Mouse (Mus musculus): ENCODE measurements around the gene Retreg3. TPM values are rescaled to one million over a fixed set of nuclear protein-coding genes. Genes with fewer than 3 reads are reported as not detected.

Retreg3 gene
- polyA plus RNA-seq, 1 experiment from 2014 or later = 28.0 TPM

- Histone ChIP-seq H3K27ac (no peak overlapping the region), H3K4me2 (no peak overlapping the region), H3K9ac (no peak overlapping the region), H3K4me1 (no peaks in the 10 kb centered on the region), H3K9me3 (no peaks in the 10 kb centered on the region), H3K36me3 (peaks cover 3% of the 10 kb centered on the region; the same call in 1 of the 2 replicates), H3K4me3 (no peak overlapping the region), H3K27me3 (no peaks in the 10 kb centered on the region)
- 52% methylated on average over 5 of the region's 5 CpGs for WGBS
- ATAC-seq (ENCODE audit: insufficient number of reproducible peaks, low FRiP score, low TSS enrichment, low read depth) = no peak
These were observed 9.0 kb downstream of the Retreg3 start for GRCm38 (mm10) chr11:101110708-101111107.

DNA sequence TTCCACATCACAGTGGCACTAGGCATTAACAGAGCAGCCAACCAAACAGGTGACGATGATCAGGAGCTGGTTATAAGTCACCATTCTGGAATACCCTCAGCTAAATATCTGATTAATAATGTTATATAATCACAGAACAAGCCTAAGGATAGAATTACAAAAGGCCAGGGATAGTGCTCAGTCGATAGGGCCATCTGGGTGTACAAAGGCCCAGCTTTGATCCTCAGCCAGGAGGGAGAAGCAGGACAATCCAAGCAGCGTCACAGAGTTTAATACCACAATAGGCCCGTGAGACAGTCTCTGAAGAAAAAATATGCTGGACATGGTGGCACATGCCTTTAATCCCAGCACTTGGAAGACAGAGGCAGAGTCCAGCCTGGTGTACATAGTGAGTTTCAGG is 10.3 kb downstream of the Retreg3 start:
- Histone ChIP-seq H3K4me2 (no peak overlapping the region), H3K9ac (no peak overlapping the region), H3K27me3 (no peaks in the 10 kb centered on the region), H3K4me1 (no peaks in the 10 kb centered on the region), H3K27ac (no peak overlapping the region), H3K4me3 (no peak overlapping the region), H3K36me3 (peaks cover 6% of the 10 kb centered on the region), H3K9me3 (no peaks in the 10 kb centered on the region)
- ATAC-seq (ENCODE audit: insufficient number of reproducible peaks, low FRiP score, low TSS enrichment, low read depth) = no peak
- 76% methylated on average over 4 of the region's 4 CpGs for WGBS

DNA sequence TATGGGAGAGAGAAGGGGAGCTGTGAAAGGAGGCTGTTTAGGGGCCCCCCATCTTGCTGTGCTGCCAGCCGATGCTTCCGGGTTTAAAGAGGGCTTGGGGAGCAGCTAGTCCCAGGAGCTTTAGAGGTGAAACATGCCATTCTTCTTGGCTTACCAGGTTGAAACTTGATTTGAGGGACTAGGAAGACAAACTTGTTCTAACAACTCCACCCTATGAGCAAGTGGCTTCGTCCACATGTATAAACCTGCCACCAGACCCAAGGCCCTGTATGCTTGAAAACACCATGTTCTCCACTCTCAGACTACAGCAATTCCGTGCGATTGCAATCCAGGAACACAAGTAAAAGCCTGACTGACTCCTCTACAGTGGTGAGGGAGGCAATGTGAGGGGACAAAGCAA is 16.7 kb downstream of the Retreg3 start:
- Histone ChIP-seq H3K36me3 (peaks cover 59% of the 10 kb centered on the region), H3K27ac (peak overlapping the region; percentile 79), H3K4me3 (no peak overlapping the region), H3K4me2 (no peak overlapping the region), H3K27me3 (no peaks in the 10 kb centered on the region), H3K9me3 (no peaks in the 10 kb centered on the region), H3K4me1 (no peaks in the 10 kb centered on the region), H3K9ac (no peak overlapping the region)
- 77% methylated on average over 5 of the region's 5 CpGs for WGBS
- no peak for ATAC-seq (ENCODE audit: insufficient number of reproducible peaks, low FRiP score, low TSS enrichment, low read depth)

- H3K4me1 ChIP-seq = peaks cover 13% of the 10 kb centered on the region; the same call in 1 of the 2 replicates
- no peak for ATAC-seq (ENCODE audit: insufficient number of reproducible peaks, low FRiP score, low TSS enrichment, low read depth)
- no peaks in the 10 kb centered on the region for H3K27me3 ChIP-seq
- 89% methylated on average over 8 of the region's 8 CpGs for WGBS
- no peaks in the 10 kb centered on the region for H3K9me3 ChIP-seq
- H3K27ac ChIP-seq = no peak overlapping the region
- no peak overlapping the region for H3K4me3 ChIP-seq
- peaks cover 65% of the 10 kb centered on the region for H3K36me3 ChIP-seq
- H3K9ac ChIP-seq = no peak overlapping the region
- no peak overlapping the region for H3K4me2 ChIP-seq
These were observed 21.5 kb downstream of the Retreg3 start for GRCm38 (mm10) chr11:101098231-101098630.

DNA sequence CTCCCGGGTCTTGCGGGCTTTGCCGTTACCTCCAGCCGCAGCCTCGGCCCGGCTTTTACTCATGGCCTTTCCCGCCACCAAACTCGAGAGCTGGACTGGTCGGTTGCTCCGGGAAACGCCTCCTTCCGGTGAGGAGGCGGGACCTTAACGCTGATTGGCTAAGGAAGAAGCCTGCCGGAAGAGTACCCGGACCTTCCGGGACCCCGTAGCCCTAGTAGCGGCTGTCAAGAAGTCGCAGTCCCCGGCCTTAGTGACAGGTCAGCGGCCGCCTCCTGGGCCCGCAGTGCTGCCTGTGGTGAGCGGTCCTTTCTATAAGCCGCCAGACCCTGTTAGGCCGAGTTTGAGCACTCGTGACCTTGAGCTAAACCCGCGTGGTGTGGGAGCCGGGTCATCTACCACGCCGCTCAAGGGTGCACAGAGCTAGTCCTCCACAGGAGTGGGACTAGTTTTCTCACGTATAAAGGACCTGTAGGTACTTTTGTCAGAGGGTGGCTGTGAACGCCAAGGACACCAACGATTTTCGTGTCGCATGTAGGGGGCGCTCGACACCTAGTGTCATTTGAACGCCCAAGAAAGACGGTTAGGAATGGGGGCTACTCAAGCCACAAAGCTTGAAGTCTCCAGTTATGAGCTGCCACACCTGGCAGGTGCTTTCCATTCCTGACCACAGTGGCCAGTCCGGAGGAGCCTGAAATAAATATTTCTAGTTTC is 24.2 kb downstream of the Retreg3 start, which contains the start of gene Psmc3ip:
TSS of gene Psmc3ip (minus strand) at position 123 of the 711 bp plus-strand sequence.
- H3K4me3 ChIP-seq = peak within 1 kb of the TSS; percentile 86
- under 1% methylated on average over 43 of the region's 43 CpGs for WGBS
- H3K4me1 ChIP-seq = peaks cover 13% of the 10 kb centered on the region; the same call in 1 of the 2 replicates
- H3K9ac ChIP-seq = peak within 1 kb of the TSS; percentile 63
- peak within 1 kb of the TSS; percentile 88 for H3K4me2 ChIP-seq
- no peaks in the 10 kb centered on the region for H3K9me3 ChIP-seq
- peaks cover 69% of the 10 kb centered on the region for H3K36me3 ChIP-seq
- H3K27ac ChIP-seq = peak within 1 kb of the TSS; percentile 91
- peak; percentile 93 for ATAC-seq (ENCODE audit: insufficient number of reproducible peaks, low FRiP score, low TSS enrichment, low read depth)
- no peaks in the 10 kb centered on the region for H3K27me3 ChIP-seq

DNA sequence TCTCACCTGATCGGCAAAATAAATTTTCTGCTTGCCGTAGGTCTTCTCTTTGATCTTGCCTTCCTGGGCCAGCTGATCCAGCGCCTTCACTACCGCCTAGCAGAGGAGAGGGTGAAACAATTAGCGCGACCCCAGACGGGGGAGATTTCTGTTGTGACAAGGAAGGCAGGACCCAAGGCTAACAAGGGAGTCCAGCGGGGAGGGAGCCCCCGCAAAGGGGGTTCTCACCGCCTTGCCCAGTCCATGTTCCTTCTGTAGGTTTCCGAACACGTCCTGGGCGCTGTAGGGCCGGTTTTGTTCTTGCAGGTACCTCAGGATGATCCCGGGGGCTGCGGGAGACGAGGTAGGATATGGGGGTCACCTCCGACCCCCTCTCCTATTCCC is 24.8 kb downstream of the Retreg3 start:
- Histone ChIP-seq H3K9ac (peak overlapping the region; percentile 56), H3K4me2 (peak overlapping the region; percentile 88), H3K9me3 (no peaks in the 10 kb centered on the region), H3K27ac (peak overlapping the region; percentile 91), H3K27me3 (no peaks in the 10 kb centered on the region), H3K4me3 (peak overlapping the region; percentile 86), H3K36me3 (peaks cover 69% of the 10 kb centered on the region), H3K4me1 (peaks cover 13% of the 10 kb centered on the region; the same call in 1 of the 2 replicates)
- WGBS = 0% methylated on average over 18 of the region's 18 CpGs
- ATAC-seq (ENCODE audit: insufficient number of reproducible peaks, low FRiP score, low TSS enrichment, low read depth) = peak; percentile 26; the same call in 1 of the 2 replicates

GRCm38 (mm10) chr11:101089931-101090330 is 29.8 kb downstream of the Retreg3 start:
- Histone ChIP-seq H3K27ac (no peak overlapping the region), H3K4me2 (no peak overlapping the region), H3K9me3 (no peaks in the 10 kb centered on the region), H3K9ac (no peak overlapping the region), H3K36me3 (peaks cover 59% of the 10 kb centered on the region), H3K4me3 (no peak overlapping the region), H3K4me1 (peaks cover 35% of the 10 kb centered on the region), H3K27me3 (no peaks in the 10 kb centered on the region)
- whole genome bisulfite sequencing = 87% methylated on average over 1 of the region's 1 CpGs
- no peak for ATAC-seq (ENCODE audit: insufficient number of reproducible peaks, low FRiP score, low TSS enrichment, low read depth)

GRCm38 (mm10) chr11:101087682-101088055 is 32.0 kb downstream of the Retreg3 start:
- H3K4me2 ChIP-seq = peak overlapping the region; percentile 84
- H3K36me3 ChIP-seq = peaks cover 54% of the 10 kb centered on the region
- H3K27me3 ChIP-seq = no peaks in the 10 kb centered on the region
- peaks cover 45% of the 10 kb centered on the region for H3K4me1 ChIP-seq
- 6% methylated on average over 8 of the region's 8 CpGs for WGBS
- no peak for ATAC-seq (ENCODE audit: insufficient number of reproducible peaks, low FRiP score, low TSS enrichment, low read depth)
- peak overlapping the region; percentile 85 for H3K27ac ChIP-seq
- H3K9me3 ChIP-seq = no peaks in the 10 kb centered on the region
- H3K4me3 ChIP-seq = peak overlapping the region; percentile 69
- H3K9ac ChIP-seq = peak overlapping the region; percentile 82

DNA sequence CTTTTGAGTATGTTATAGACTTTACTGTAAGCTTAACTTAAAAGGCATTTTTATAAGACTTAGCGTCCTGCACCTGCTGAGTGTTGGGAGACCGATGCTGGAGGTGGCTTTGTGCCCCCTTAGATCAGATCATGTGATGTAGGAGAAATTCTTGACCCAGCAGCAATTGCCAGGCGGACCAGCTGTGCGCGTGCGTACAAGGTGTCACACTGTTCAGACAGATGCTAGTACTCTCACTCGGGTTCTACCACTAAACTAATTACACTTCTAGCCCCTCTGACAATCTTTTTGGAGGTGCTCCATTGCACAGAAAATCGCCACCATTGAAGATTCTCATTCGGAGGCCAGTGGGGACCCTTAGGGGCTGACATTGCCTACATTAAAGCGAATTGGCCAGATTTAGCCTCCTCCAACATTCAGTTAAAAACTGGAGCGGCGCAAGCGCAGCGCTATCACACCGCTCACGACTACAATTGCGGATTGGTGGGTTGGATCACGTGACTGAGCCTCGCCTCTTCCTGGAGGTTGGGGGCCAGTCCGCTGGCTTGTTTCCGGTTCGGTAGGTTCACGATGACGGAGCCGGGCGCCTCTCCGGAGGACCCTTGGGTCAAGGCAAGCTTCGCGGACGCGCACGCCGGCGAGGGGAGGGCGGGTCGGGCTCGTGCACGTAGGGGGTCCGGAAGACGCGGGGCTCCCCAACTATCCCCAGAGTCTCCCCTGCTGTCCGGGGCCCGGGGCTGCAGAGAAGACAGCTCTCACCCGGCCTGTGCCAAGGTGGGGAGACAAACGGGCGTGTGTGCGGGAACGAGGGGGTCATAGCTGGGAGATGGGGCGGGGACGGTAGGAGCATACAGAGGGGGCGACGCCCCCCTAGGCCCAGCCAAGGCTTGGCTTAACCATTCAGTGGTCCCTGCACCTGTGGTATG is 32.7 kb downstream of the Retreg3 start, which contains the start of gene Mlx:
TSS of gene Mlx (plus strand) at position 522 of the 926 bp plus-strand sequence.
- Histone ChIP-seq H3K27me3 (no peaks in the 10 kb centered on the region), H3K9ac (peak within 1 kb of the TSS; percentile 82), H3K9me3 (no peaks in the 10 kb centered on the region), H3K36me3 (peaks cover 47% of the 10 kb centered on the region), H3K4me2 (peak within 1 kb of the TSS; percentile 84), H3K4me3 (peak within 1 kb of the TSS; percentile 69), H3K4me1 (peaks cover 46% of the 10 kb centered on the region), H3K27ac (peak within 1 kb of the TSS; percentile 85)
- peak; percentile 83 for ATAC-seq (ENCODE audit: insufficient number of reproducible peaks, low FRiP score, low TSS enrichment, low read depth)
- under 1% methylated on average over 51 of the region's 52 CpGs for WGBS

GRCm38 (mm10) chr11:101086323-101086674 is 33.4 kb downstream of the Retreg3 start:
- Histone ChIP-seq H3K4me2 (peak overlapping the region; percentile 84), H3K27ac (peak overlapping the region; percentile 85), H3K9me3 (no peaks in the 10 kb centered on the region), H3K36me3 (peaks cover 40% of the 10 kb centered on the region), H3K4me1 (peaks cover 51% of the 10 kb centered on the region), H3K9ac (no peak overlapping the region), H3K4me3 (peak overlapping the region; percentile 69), H3K27me3 (peaks cover 2% of the 10 kb centered on the region)
- 77% methylated on average over 6 of the region's 6 CpGs for WGBS
- ATAC-seq (ENCODE audit: insufficient number of reproducible peaks, low FRiP score, low TSS enrichment, low read depth) = no peak

GRCm38 (mm10) chr11:101085617-101086322 is 33.9 kb downstream of the Retreg3 start:
- Histone ChIP-seq H3K9me3 (no peaks in the 10 kb centered on the region), H3K36me3 (peaks cover 35% of the 10 kb centered on the region), H3K4me1 (peaks cover 51% of the 10 kb centered on the region), H3K4me3 (no peak overlapping the region), H3K9ac (no peak overlapping the region), H3K27me3 (peaks cover 7% of the 10 kb centered on the region), H3K27ac (no peak overlapping the region), H3K4me2 (no peak overlapping the region)
- no peak for ATAC-seq (ENCODE audit: insufficient number of reproducible peaks, low FRiP score, low TSS enrichment, low read depth)
- WGBS = 91% methylated on average over 18 of the region's 18 CpGs

All from limb, embryonic 15.5 days (tissue).